ENCODE assay signal across 9 mouse cellular contexts in genomic region chr11:103910993-103911585, GRCm38 (mm10). TPM values are rescaled to one million over a fixed set of nuclear protein-coding genes. Genes with fewer than 3 reads are reported as not detected.
DNase-seq lines count a peak whose midpoint lies in the region; TF ChIP-seq lines count a peak whose summit lies in the region.
"Had no signal": no experiment of that assay in that cellular context is flagged by ENCODE, and none has a peak within 500 bp of the region (broad histone marks: within the 10 kb centered on the region; RNA-seq: fewer than 3 reads in every experiment).

No protein-coding gene starts in this region.

- no peak overlapping the region for H3K27ac ChIP-seq in CH12.LX (ENCODE audit: insufficient read depth, low read depth)
- H3K27ac ChIP-seq: limb, embryonic 12.5 days had no signal

- TF ChIP-seq CTCF in CH12.LX (conservative IDR thresholded peaks at IDR 0.05 in 1 of 2, IDR thresholded peaks at IDR 0.05 in 1 of 2; ENCODE audit: low read depth in 2 of 2, low read length in 2 of 2), result peak in 1 of 2 experiments; percentile 78; a peak in 3 of 4 replicates

- no peak for TF ChIP-seq EP300 in CH12.LX (IDR thresholded peaks at IDR 0.05; ENCODE audit: low read length)

- H3K4me2 ChIP-seq in CH12.LX (ENCODE audit: insufficient read depth, low read depth, poor library complexity, severe bottlenecking), result no peak overlapping the region
- H3K4me2 ChIP-seq: limb, embryonic 12.5 days had no signal

- H3K4me3 ChIP-seq in CH12.LX (replicated peaks in 1 of 3; ENCODE audit: low read depth in 2 of 3, low read length in 2 of 3, poor library complexity in 1 of 3), result no peak overlapping the region
- H3K4me3 ChIP-seq: limb, embryonic 12.5 days had no signal

- H3K4me1 ChIP-seq in CH12.LX (ENCODE audit: control insufficient read depth in 1 of 2, insufficient read depth in 2 of 2), result no peaks in the 10 kb centered on the region
- H3K4me1 ChIP-seq: limb, embryonic 12.5 days had no signal

- no peaks in the 10 kb centered on the region for H3K27me3 ChIP-seq in CH12.LX (replicated peaks)
- H3K27me3 ChIP-seq: limb, embryonic 12.5 days had no signal

- H3K9me3 ChIP-seq in CH12.LX (replicated peaks; ENCODE audit: low read length), result no peaks in the 10 kb centered on the region
- H3K9me3 ChIP-seq: limb, embryonic 12.5 days had no signal

- DNase-seq in kidney, postnatal 14 days, result peak; percentile 21
- DNase-seq in kidney, postnatal 25 days, result no peak
- DNase-seq in CH12.LX (ENCODE audit: extremely low read depth) (peak; percentile 57), MN1 (ENCODE audit: low spot score) (peak; percentile 75)
- DNase-seq in hindlimb bud, embryonic 11.5 days (ENCODE audit: extremely low spot score, low read depth, low spot score), result peak; percentile 58
- no peak for DNase-seq in T-cell, adult 2 months (ENCODE audit: low spot score)
- DNase-seq in ovary, postnatal 10 days (ENCODE audit: low spot score), result no peak
- DNase-seq in gastrocnemius, postnatal 10 days, result no peak

- TF ChIP-seq RAD21 in CH12.LX (IDR thresholded peaks at IDR 0.05; ENCODE audit: low read depth, low read length), result peak; percentile 86

- H3K79me2 ChIP-seq in CH12.LX (replicated peaks; ENCODE audit: control insufficient read depth, extremely low read depth, insufficient read depth, poor library complexity, severe bottlenecking), result no peaks in the 10 kb centered on the region

- H3K36me3 ChIP-seq in CH12.LX (replicated peaks in 1 of 2; ENCODE audit: control insufficient read depth in 1 of 2, insufficient read depth in 1 of 2, low read length in 1 of 2), result peaks cover 56 to 93% of the 10 kb centered on the region in 2 experiments

- no peak for TF ChIP-seq POLR2A in CH12.LX (IDR thresholded peaks at IDR 0.05; ENCODE audit: low read depth, low read length)

- no peak overlapping the region for H3K9ac ChIP-seq in CH12.LX (ENCODE audit: insufficient read depth, low read depth)
- H3K9ac ChIP-seq: limb, embryonic 12.5 days had no signal

- dilution Hi-C loops in CH12.LX (cut with MboI; ENCODE audit: extremely low pct_ligation_motif_present, extremely low pct_unique_long_range_greater_than_20kb, low sequenced_read_pairs), result no loop called here

- in situ Hi-C loops in CH12.LX (cut with MboI; ENCODE audit: low pct_ligation_motif_present, low pct_unique_long_range_greater_than_20kb, low sequenced_read_pairs), result loop anchor here (5.0 kb wide), 1 partner anchor 139 kb away; the partner anchor contains the start of gene Wnt3

TF ChIP-seq in CH12.LX, 34 proteins besides CTCF, POLR2A, EP300 and RAD21:
- no peak for TF ChIP-seq HCFC1 (IDR thresholded peaks at IDR 0.05; ENCODE audit: low read depth, low read length)
- TF ChIP-seq TCF12 (IDR thresholded peaks at IDR 0.05; ENCODE audit: low read depth, low read length), result no peak
- peak; percentile 40; the same call in 1 of the 2 replicates for TF ChIP-seq ZC3H11A (IDR thresholded peaks at IDR 0.05; ENCODE audit: low read depth, low read length)
- TF ChIP-seq MYC (IDR thresholded peaks at IDR 0.05; ENCODE audit: low read depth, low read length), result no peak
- TF ChIP-seq UBTF (IDR thresholded peaks at IDR 0.05; ENCODE audit: low read depth, low read length), result no peak
- TF ChIP-seq JUND (conservative IDR thresholded peaks at IDR 0.05; ENCODE audit: low read depth, low read length), result peak; percentile 46; the same call in 1 of the 2 replicates
- no peak for TF ChIP-seq ZMIZ1 (IDR thresholded peaks at IDR 0.05; ENCODE audit: low read depth, low read length)
- no peak for TF ChIP-seq MEF2A (IDR thresholded peaks at IDR 0.05; ENCODE audit: borderline replicate concordance, low read depth, low read length)
- peak; percentile 74 for TF ChIP-seq SMC3 (IDR thresholded peaks at IDR 0.05; ENCODE audit: low read depth, low read length)
- no peak for TF ChIP-seq MAFK (IDR thresholded peaks at IDR 0.05; ENCODE audit: insufficient replicate concordance, low read length)
TF ChIP-seq in CH12.LX: peak in this region for 3.

RNA-seq across cellular contexts. Expression of gene Nsf, which starts 42.8 kb away (rescaled TPM):
- total RNA-seq in CH12.LX (2012; rRNA removed) (46.9 and 50.9 TPM in 2 replicates), CH12.LX (2014; rRNA removed) (48.1 and 50.0 TPM in 2 replicates)
- polyA plus RNA-seq in CH12.LX (2012; ENCODE audit: insufficient read length, low read depth), result 95.0 and 99.3 TPM in 2 replicates
- 10 to 100 TPM; 19.7 to 22.2 TPM for total RNA-seq in gastrocnemius, postnatal 10 days (2021)

RNA-seq across cellular contexts. Expression of gene Arf2, which starts 55.5 kb away (rescaled TPM):
- 13.3 and 16.8 TPM in 2 replicates for total RNA-seq in CH12.LX (2012; rRNA removed)
- 24.7 and 27.8 TPM in 2 replicates for total RNA-seq in CH12.LX (2014; rRNA removed)
- 14.9 and 25.2 TPM in 2 replicates for polyA plus RNA-seq in CH12.LX (2012; ENCODE audit: insufficient read length, low read depth)
- total RNA-seq in gastrocnemius, postnatal 10 days (2021), result 10 to 100 TPM; 25.5 to 26.0 TPM

Comparison
In these comparisons a context has a peak if more than half of its experiments do, and no peak if none do; other contexts are left out.
1. DNase-seq: peak in kidney, postnatal 14 days (single experiment), CH12.LX (single experiment), MN1 (single experiment) and hindlimb bud, embryonic 11.5 days (single experiment); none in kidney, postnatal 25 days (0 of 2), T-cell, adult 2 months (single experiment), ovary, postnatal 10 days (single experiment) and gastrocnemius, postnatal 10 days (single experiment).